Mouse (Mus musculus) spleen, postnatal 36 days (tissue): ENCODE measurements around the gene Pym1.

Source experiments
- DNase-seq, 2 experiments: peaks; one replicate each; pipeline ENCODE4 v3.0.0; 2022; ENCODE audit warnings: low spot score in 2 of 2, mixed read lengths in 1 of 2

Pym1 gene

GRCm38 (mm10) chr10:128804271-128805091, 56.8 kb downstream of the Pym1 start, which contains the start of gene Tmem198b:
TSS of gene Tmem198b (minus strand) at chr10:128804370.
- DNase-seq = peak; percentile 72 to 79

- DNase-seq = peak; percentile 95 to 96
Measured at GRCm38 (mm10) chr10:128805092-128806000, 57.7 kb downstream of the Pym1 start.

GRCm38 (mm10) chr10:128806086-128806485, 58.4 kb downstream of the Pym1 start:
- no peak for DNase-seq

- DNase-seq = no peak
Measured at GRCm38 (mm10) chr10:128807018-128807417, 59.3 kb downstream of the Pym1 start.
